Mouse (Mus musculus) spleen, postnatal 36 days (tissue): ENCODE measurements around the gene Prl3a1.

ENCODE experiments used
- DNase-seq, 2 experiments: peaks; one replicate each; pipeline ENCODE4 v3.0.0; 2022; ENCODE audit warnings: low spot score in 2 of 2, mixed read lengths in 1 of 2

Prl3a1 gene

GRCm38 (mm10) chr13:27259136-27259535 is at the start of gene Prl3a1:
TSS of gene Prl3a1 (plus strand) at chr13:27259436.
- no peak for DNase-seq

DNA sequence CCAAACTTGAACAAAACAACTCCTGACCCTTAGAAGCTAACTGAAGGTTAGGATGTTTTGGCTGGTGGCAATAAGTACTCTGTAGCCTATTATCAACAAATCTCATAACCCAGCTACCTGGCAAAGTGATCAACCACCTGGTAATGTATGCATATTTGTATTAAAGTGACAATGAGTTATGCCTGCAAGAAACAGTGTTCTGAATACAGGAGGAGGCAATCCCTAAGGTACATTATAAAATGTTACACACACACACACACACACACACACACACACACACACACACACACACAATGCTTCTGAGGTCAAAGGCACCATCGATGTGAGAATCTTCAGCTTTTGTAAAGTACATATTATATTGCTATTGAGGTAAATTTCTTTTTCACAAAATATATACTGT is 17.7 kb upstream of the Prl3a1 start, which contains the start of gene Prl3b1:
Gene Prl3b1 (plus strand): TSS at position 301 of the 400 bp plus-strand sequence.
- no peak for DNase-seq

GRCm38 (mm10) chr13:27312334-27313225 is 53.3 kb downstream of the Prl3a1 start, which contains the start of gene Prl6a1:
TSS of gene Prl6a1 (plus strand) at chr13:27312627.
- no peak for DNase-seq
